Mouse (Mus musculus): ENCODE data around the gene Mrpl40.

Mrpl40 gene

DNA sequence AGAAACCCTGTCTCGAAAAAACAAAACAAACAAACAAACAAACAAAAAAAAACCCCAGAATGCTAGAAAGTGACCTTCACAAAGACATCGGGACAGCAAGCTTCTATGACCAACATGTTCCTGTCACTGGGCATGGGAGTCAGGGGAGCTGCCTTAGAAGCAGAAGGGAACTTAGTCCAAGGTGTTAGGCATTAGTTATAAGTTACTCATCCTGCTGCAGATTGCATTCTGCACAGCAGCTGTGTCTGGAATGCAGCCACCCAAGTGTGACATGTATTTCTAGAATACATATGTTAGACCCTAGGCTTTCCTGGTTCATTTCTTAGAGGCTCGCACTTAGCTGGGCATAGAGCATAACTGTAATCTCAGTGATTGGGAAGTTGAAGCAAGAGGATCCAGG, 48.0 kb downstream of the Mrpl40 start:
- no peak for DNase-seq (ENCODE audit: low read depth, low spot score)

DNA sequence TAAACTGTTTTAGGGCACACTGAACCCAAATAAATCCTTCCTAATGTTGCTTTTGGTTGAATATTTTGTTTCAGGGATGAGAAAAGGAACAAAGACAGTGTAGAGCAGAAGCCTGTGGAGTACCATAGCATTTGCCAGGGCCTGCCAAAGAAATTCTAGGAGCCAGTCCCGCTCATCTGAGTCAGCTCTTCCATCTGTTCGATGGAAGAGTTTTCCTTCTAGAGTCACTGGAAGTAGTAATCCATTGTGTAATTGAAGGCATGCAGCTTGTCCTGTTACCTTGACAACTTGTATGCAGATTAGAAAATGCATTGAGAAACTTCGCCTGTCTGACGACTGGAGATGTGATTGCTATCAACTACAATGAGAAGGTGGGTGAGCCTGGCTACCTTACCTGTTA, 53.7 kb downstream of the Mrpl40 start:
- no peak for DNase-seq (ENCODE audit: low read depth, low spot score)

DNA sequence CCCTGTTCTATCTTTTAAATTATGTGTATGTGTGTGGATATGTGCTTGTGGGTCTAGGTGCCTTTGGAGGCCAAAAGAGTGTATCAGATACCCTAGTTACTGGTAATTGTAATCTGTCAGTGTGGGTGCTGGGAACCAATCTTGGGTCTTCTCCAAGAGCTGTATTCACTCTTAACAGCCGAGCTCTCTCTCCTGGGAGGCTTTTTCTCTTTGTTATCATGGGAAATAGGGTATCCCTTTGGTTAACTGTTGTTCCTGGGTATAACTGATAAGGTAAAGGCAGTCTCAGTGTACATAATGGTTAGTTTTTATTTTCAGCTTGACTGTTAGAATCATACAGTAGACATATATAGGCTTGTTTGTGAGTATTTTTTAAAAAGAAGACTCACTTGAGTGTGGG, 54.3 kb downstream of the Mrpl40 start:
- no peak for DNase-seq (ENCODE audit: low read depth, low spot score)

Data from CD4-positive, CD25-positive, alpha-beta regulatory T cell, adult 2 months (primary cell).